Mouse (Mus musculus) lung, embryonic 15.5 days (tissue): ENCODE results near the gene Zfp553. TPM values are rescaled to one million over a fixed set of nuclear protein-coding genes. Genes with fewer than 3 reads are reported as not detected.

Experiments
- ATAC-seq: fragments of 200-750 bp; cut with Nextera tagmentation; 2 replicates; pipeline ENCODE4 v1.8.0; 2017; ENCODE audit warnings: moderate number of reproducible peaks, borderline replicate concordance; ENCODE audit not compliant: low FRiP score, low TSS enrichment; ENCODE audit errors: extremely low read depth
- H3K27ac ChIP-seq: fragments of 300-500 bp; sonication (generic); 2 replicates; pipeline ENCODE4 v1.5.1; 2015; ENCODE audit warnings: moderate library complexity, mild to moderate bottlenecking, inconsistent platforms
- H3K27me3 ChIP-seq: fragments of 300-500 bp; sonication (generic); 2 replicates; pipeline ENCODE4 v1.6.1; 2015; ENCODE audit warnings: inconsistent platforms
- H3K36me3 ChIP-seq: fragments of 300-500 bp; sonication (generic); 2 replicates; pipeline ENCODE4 v1.6.1; 2015; ENCODE audit warnings: inconsistent platforms
- H3K4me1 ChIP-seq: fragments of 300-500 bp; sonication (generic); 2 replicates; pipeline ENCODE4 v1.6.1; 2015; ENCODE audit warnings: inconsistent platforms
- H3K4me2 ChIP-seq: fragments of 300-500 bp; sonication (generic); 2 replicates; pipeline ENCODE4 v1.6.1; 2015; ENCODE audit warnings: inconsistent platforms, mild to moderate bottlenecking, moderate library complexity
- H3K4me3 ChIP-seq: fragments of 300-500 bp; sonication (generic); 2 replicates; pipeline ENCODE4 v1.5.1; 2015; ENCODE audit warnings: mild to moderate bottlenecking, inconsistent platforms
- H3K9ac ChIP-seq: fragments of 300-500 bp; sonication (generic); 2 replicates; pipeline ENCODE4 v1.6.1; 2015; ENCODE audit warnings: inconsistent platforms
- H3K9me3 ChIP-seq: fragments of 300-500 bp; sonication (generic); 2 replicates; pipeline ENCODE4 v1.6.1; 2016; ENCODE audit warnings: inconsistent platforms
- WGBS: fragments of 180-500 bp; shearing (Covaris S2); methylation state at CpG from one replicate; pipeline ENCODE4 v1.1.7; 2015; 5-methylcytosine and 5-hydroxymethylcytosine counted together
- polyA plus RNA-seq: library from polyadenylated mRNA; unstranded; fragments of >200 nt; fragmentation: Nextera tagmentation; extraction: Ambion mirVana; gene quantifications from 2 replicates; pipeline ENCODE4 v1.2.1, GENCODE M21; 2015

The Zfp553 gene
- polyA plus RNA-seq, 1 experiment from 2014 or later: 36.8 TPM

DNA sequence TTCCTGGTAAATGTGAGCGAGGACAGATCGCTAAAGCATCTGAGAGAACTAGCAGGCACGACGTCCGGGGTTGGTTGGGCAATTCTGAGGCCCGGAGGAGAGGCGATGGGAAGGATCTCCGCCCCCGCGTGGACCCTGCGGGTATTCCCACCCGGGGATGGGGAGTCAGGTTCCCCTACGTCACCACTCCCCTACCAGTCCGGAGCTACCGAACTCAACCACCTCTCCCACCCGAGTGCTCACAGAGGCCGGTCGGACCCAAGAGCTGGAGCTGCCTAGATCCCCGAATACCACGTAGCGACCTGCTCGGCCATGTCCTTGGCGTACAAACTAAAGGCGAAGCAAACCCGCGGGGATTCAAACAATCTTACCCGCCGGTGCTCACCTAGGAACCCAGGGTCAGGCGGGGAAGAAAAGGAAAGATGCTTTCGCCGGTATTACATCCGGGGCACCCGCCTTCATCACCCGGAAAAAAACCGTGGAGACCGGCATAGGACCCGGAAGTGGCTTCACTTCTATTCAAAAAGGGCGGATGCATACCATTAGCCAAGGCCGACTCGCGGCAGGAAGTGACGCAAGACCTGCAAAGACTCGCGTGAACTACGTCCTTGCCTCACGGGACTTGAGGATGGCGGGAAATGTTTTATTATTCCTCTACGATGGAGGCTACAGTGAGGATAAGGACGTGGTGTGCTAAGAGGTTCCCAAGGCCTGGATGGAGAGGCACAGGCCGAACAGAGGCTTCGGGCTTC, 37.1 kb upstream of the Zfp553 start, which contains the start of gene Cd2bp2:
Gene Cd2bp2, minus strand, starts transcription at position 507 of the 752 bp plus-strand sequence.
- peak; percentile 94 for ATAC-seq
- Histone ChIP-seq H3K4me1 (peaks cover 20% of the 10 kb centered on the region), H3K9me3 (no peaks in the 10 kb centered on the region), H3K27ac (peak within 1 kb of the TSS; percentile 87), H3K9ac (peak within 1 kb of the TSS; percentile 60), H3K4me2 (peak within 1 kb of the TSS; percentile 73), H3K36me3 (peaks cover 74% of the 10 kb centered on the region), H3K27me3 (no peaks in the 10 kb centered on the region), H3K4me3 (peak within 1 kb of the TSS; percentile 70)
- WGBS: under 1% methylated on average over 51 of the region's 51 CpGs

DNA sequence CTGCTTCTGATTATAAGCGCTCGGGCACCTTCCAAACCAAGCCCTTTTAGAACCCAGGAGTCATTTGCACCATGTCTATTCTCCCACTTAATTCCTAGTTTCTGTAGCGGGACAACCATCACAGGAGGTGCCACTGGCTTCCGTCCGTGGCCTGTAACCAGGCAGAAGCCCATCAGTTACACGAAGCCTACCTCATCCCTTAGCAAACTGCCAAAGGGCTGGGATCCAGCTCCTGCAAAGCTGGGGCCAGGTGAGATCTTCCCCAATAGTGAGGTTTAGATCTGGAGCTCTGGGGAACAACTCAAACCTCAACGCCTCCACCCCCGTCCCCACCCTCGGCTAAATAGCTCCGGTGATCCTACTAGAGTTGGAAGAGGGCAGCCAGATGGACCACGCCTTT, 36.4 kb upstream of the Zfp553 start:
- no peaks in the 10 kb centered on the region for H3K27me3 ChIP-seq
- peak overlapping the region; percentile 54 for H3K9ac ChIP-seq
- peaks cover 77% of the 10 kb centered on the region for H3K36me3 ChIP-seq
- peaks cover 20% of the 10 kb centered on the region for H3K4me1 ChIP-seq
- H3K27ac ChIP-seq: peak overlapping the region; percentile 74
- H3K4me2 ChIP-seq: peak overlapping the region; percentile 69
- ATAC-seq: no peak
- 51% methylated on average over 11 of the region's 11 CpGs for WGBS
- no peaks in the 10 kb centered on the region for H3K9me3 ChIP-seq
- H3K4me3 ChIP-seq: peak overlapping the region; percentile 70

DNA sequence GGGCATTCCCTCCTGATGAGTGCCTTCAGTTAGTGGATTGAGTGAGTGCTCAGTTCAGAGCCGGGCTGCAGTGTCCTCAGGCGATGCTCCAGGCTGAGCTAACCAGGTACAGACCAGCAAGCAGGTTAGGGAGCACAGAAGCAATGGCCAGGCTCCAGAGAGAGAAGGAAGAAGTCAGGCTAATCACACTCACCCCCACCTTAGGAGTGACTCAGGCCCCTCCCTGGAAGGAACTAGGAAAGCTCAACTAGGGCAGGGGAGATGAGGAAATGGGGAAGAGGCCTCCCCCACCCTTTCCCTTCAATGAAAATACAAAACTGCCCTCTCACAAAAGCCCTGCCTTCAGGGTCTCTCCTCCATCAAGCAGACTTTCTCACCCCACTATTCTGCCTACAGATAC, 26.3 kb upstream of the Zfp553 start:
- ATAC-seq: no peak
- Histone ChIP-seq H3K36me3 (peaks cover 21% of the 10 kb centered on the region), H3K27ac (peak overlapping the region; percentile 25; the same call in 1 of the 2 replicates), H3K4me2 (peak overlapping the region; percentile 89), H3K4me1 (peaks cover 25% of the 10 kb centered on the region), H3K4me3 (peak overlapping the region; percentile 78), H3K27me3 (no peaks in the 10 kb centered on the region), H3K9ac (peak overlapping the region; percentile 93), H3K9me3 (no peaks in the 10 kb centered on the region)
- WGBS: 38% methylated on average over 2 of the region's 2 CpGs

DNA sequence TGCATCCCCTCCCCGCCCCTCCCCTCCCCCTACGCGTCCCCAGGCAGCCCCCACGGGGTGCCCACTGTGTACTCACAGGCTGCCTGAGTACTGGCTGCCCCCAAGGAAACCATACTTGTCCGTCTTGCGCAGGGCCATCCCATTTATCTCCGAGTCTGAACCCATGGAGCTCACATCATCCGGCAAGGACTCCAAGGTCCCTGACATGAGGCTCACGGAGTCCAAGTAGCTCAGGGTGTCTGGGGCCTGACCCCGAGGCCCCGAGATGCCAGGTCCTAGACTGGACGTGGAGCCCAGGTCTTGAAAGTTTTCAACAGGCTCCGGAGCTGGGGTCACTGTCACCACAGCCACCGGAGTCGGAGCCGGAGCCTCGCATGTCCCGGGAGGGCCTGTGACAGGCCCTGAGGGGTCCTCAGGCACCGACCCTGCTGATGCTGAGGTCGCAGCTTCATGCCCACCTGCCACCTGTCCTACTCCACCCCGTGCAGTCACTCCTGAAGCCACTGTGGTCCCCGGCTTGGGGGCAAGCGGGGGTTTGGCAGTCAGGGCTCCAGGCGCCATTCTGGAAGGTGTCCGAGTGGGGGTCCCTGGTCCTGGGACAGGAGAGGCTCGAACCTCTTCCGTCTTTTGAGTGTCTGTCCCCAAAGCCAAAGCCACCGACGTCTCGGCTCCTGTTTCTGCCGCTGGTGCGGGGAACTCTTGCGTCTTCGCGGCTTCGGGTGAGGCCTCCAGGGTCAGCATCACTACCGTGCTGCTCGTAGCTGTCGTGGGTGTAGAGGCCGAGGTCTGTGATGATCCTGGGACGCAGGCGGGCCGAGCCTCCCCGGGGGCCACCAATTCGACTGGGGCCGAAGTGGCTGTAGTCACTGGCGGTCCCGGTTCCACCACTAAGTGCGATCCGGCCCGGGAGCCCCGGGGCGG, 25.2 kb upstream of the Zfp553 start:
- H3K4me3 ChIP-seq: peak overlapping the region; percentile 78
- peaks cover 25% of the 10 kb centered on the region for H3K4me1 ChIP-seq
- peak overlapping the region; percentile 85 for H3K27ac ChIP-seq
- peak overlapping the region; percentile 89 for H3K4me2 ChIP-seq
- peak overlapping the region; percentile 93 for H3K9ac ChIP-seq
- peaks cover 13% of the 10 kb centered on the region for H3K36me3 ChIP-seq
- H3K27me3 ChIP-seq: no peaks in the 10 kb centered on the region
- WGBS: under 1% methylated on average over 52 of the region's 53 CpGs
- peak; percentile 6 for ATAC-seq
- no peaks in the 10 kb centered on the region for H3K9me3 ChIP-seq

DNA sequence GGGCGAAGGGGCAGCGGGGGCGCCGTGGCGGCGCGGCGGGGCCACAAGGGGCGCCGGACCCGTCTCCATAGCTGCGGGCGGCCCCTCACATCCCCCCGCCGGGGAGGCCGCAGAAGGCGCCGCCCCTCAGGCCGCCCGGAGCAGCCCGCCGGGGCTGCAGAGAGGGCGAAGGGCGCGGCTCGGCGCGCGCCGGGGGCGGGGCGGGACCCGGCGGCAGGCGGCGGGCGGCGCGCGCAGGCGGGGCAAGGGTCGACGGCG, 24.6 kb upstream of the Zfp553 start, which contains the start of gene Tbc1d10b:
Gene Tbc1d10b, minus strand, starts transcription at position 174 of the 258 bp plus-strand sequence.
- WGBS: under 1% methylated on average over 42 of the region's 44 CpGs
- Histone ChIP-seq H3K4me2 (peak within 1 kb of the TSS; percentile 89), H3K4me1 (peaks cover 25% of the 10 kb centered on the region), H3K27me3 (no peaks in the 10 kb centered on the region), H3K36me3 (peaks cover 7% of the 10 kb centered on the region), H3K9ac (peak within 1 kb of the TSS; percentile 93), H3K4me3 (peak within 1 kb of the TSS; percentile 78), H3K27ac (peak within 1 kb of the TSS; percentile 85), H3K9me3 (no peaks in the 10 kb centered on the region)
- peak; percentile 43 for ATAC-seq

DNA sequence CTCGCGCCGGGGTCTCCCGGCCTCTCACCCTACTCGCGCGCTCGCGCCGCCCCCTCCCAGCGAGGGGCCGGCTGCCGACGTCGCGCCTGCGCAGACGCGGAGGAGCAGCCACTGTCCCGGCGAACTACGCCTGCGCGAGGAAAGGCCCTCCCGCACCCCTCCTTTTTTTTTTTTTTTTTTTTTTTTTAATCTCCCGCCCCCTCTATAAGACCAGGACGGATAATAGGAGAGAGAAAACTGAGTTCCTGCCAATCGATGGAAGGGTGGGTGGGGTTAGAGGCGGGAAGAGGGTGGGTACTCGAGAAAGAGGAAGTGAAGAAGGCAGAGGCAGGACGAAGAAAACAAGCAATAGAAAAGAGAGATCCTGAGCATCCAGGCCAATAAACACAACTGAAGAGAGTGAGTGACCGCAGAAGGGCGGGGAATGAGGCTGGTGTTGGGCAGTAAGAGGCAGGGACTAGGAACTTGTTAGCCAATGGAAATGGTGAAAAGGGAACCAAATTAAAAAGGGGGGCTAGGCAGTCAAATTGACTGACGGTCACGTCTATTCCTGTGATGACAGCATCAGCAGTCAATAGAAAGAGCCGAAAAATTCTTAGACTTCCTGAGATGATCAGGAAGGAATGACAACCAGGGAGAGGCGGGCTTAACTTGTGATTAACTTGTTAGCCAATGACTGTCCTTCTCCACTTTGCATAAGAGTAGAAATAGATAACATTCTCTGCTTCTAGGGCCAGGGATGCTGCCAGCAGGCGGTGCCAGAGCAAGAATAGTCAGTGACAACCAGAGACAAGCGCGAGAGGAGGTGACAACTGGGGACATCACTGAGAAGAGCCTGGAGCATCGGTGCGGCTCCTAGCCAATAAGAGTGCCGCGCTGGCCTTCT, 24.1 kb upstream of the Zfp553 start, which contains the start of gene Mylpf:
Gene Mylpf, plus strand, starts transcription at position 338 of the 886 bp plus-strand sequence.
- Histone ChIP-seq H3K27ac (peak within 1 kb of the TSS; percentile 85), H3K4me3 (peak within 1 kb of the TSS; percentile 78), H3K9me3 (no peaks in the 10 kb centered on the region), H3K4me2 (peak within 1 kb of the TSS; percentile 89), H3K36me3 (peaks cover 4% of the 10 kb centered on the region; the same call in 1 of the 2 replicates), H3K4me1 (peaks cover 25% of the 10 kb centered on the region), H3K27me3 (no peaks in the 10 kb centered on the region), H3K9ac (peak within 1 kb of the TSS; percentile 93)
- ATAC-seq: peak; percentile 94
- 2% methylated on average over 33 of the region's 44 CpGs for whole genome bisulfite sequencing

DNA sequence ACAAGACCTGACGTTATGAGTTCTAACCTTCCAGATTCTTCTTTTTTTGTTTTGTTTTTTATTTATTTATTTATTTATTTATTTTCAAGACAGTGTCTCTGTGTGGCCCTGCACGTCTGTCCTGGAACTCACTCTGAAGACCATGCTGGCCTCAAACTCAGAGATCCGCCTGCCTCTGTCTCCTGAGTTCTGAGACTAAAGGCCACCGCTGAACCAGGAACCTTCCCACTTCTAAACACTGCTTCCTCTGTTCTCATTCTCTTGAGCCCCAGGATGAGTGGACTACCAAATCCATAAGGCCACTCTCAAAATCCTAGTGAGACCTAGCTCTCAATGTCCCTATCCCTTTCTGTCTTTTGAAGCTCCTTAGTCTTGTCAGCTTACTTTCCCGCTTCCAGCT, 23.0 kb upstream of the Zfp553 start:
- no peak for ATAC-seq
- no peaks in the 10 kb centered on the region for H3K36me3 ChIP-seq
- H3K9ac ChIP-seq: no peak overlapping the region
- no peaks in the 10 kb centered on the region for H3K9me3 ChIP-seq
- H3K27me3 ChIP-seq: no peaks in the 10 kb centered on the region
- H3K27ac ChIP-seq: no peak overlapping the region
- 78% methylated on average over 5 of the region's 5 CpGs for WGBS
- peak overlapping the region; percentile 75; the same call in 1 of the 2 replicates for H3K4me2 ChIP-seq
- H3K4me1 ChIP-seq: peaks cover 28% of the 10 kb centered on the region
- H3K4me3 ChIP-seq: no peak overlapping the region

DNA sequence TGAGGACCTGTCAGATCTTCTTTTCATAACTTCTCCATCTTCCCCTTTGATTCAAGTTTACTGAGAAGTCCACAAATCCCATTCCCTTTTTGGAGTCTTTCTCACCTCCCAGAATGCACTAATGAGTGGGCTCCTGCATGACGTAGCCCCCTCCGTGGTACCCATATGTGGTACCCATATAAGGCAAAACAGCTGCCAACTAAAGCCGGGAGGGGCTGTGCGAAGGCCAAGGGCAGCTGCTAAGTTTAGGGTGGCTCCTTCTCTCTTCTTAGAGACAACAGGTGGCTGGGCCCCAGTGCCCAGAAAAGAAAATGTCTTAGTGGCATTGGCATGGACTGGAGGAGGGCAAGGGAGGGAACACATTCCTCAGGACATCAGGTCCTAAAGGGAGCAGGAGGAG, 22.6 kb upstream of the Zfp553 start:
- Histone ChIP-seq H3K9ac (no peak overlapping the region), H3K36me3 (no peaks in the 10 kb centered on the region), H3K4me3 (no peak overlapping the region), H3K4me2 (no peak overlapping the region), H3K27ac (no peak overlapping the region), H3K27me3 (no peaks in the 10 kb centered on the region), H3K9me3 (no peaks in the 10 kb centered on the region), H3K4me1 (peaks cover 29% of the 10 kb centered on the region)
- WGBS: 88% methylated on average over 4 of the region's 4 CpGs
- ATAC-seq: no peak

DNA sequence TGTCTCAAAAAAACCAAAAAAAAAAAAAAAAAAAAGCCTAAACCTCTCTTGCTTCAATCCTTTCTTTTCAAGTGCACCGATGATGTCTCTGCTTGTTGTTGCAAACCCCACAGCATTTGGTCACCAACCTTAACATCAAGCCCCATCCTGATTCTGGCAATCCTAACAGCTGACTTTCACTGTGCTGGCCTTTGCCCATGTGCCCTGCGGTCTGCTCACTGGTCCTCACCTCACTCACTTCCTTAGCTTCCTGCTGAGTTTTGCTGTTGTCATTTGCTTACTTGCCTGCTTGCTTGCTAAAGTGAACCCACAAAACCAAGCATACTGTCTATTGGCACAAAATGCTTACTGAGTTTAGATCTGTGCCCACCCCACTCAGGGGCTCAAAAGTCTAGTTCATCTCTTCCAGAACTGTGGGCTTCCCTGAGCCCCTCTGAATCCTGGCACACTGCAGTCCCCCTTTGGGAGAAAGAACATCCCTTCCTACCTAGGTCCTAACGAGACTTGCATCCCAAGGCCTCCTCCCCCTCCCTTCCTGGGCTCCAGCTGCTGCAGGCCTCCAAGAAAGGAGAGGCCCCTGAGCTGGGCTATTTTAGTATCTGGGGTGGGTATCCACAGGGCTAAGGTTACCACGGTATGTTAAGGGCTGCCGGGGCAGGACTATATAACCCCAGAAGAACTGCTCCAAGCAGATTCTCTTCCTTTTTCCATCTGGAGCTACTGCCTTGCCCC, 21.7 kb upstream of the Zfp553 start:
- WGBS: 73% methylated on average over 5 of the region's 5 CpGs
- no peak for ATAC-seq
- H3K9ac ChIP-seq: no peak overlapping the region
- H3K4me2 ChIP-seq: no peak overlapping the region
- no peaks in the 10 kb centered on the region for H3K36me3 ChIP-seq
- no peak overlapping the region for H3K27ac ChIP-seq
- no peak overlapping the region for H3K4me3 ChIP-seq
- H3K4me1 ChIP-seq: peaks cover 26% of the 10 kb centered on the region
- H3K27me3 ChIP-seq: no peaks in the 10 kb centered on the region
- no peaks in the 10 kb centered on the region for H3K9me3 ChIP-seq

DNA sequence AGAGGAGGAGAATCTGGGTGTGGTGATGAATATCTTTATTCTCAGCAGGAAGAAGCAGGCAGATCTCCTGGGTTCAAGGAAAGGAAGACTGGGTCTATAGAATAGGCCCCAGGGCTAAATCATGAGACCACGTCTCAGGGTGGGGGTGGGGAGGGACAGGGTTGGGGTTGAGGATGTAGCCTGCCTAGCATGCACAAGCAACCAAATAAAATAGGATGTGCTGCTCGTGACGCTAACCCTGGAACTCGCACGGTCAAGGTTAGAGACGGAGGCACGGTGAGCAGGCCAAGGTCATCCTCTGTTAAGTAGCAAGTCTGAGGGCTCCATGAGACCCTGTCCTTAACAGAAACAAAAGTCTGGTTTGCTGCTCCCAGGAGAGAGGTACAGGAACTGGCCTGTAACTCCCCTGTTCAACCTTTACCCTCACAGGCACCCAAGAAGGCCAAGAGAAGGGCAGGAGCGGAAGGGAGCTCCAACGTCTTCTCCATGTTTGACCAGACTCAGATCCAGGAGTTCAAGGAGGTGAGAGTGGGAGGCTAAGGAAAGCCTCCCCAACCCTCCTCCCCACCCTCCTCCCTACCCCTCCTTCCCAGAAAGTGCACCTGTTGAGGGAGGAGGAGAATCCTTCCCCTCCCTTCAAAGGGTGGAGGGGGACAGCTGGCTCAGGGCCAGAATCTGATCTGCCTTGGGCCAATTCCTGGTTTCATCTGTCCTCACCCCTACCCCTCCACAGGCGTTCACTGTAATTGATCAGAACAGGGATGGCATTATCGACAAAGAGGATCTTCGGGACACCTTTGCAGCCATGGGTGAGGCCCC, 20.2 kb upstream of the Zfp553 start:
- H3K4me2 ChIP-seq: no peak overlapping the region
- no peaks in the 10 kb centered on the region for H3K36me3 ChIP-seq
- H3K4me3 ChIP-seq: no peak overlapping the region
- no peaks in the 10 kb centered on the region for H3K9me3 ChIP-seq
- ATAC-seq: no peak
- no peak overlapping the region for H3K27ac ChIP-seq
- no peaks in the 10 kb centered on the region for H3K27me3 ChIP-seq
- H3K9ac ChIP-seq: no peak overlapping the region
- H3K4me1 ChIP-seq: peaks cover 14% of the 10 kb centered on the region
- 86% methylated on average over 12 of the region's 12 CpGs for WGBS
